ENCODE assay signal across 9 mouse cellular contexts in the genomic region with DNA sequence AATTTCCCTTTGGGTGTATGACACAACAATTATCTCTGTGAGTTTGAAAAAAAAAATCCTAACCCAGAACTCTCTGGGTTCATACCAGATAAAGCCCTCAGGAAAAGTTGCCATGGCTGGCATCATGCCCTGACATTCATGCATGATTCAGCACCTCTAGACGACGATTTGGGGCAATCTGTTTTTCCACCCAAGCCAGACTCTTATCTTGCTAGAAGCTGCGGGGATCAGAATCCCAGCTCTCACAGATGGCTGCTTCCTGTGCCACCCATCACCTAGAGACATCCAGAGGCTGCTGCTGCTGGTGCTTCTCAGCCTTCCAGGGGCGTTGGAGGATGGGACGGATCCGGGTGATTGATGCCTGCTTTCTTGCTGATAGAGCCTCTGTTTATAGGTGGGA.
DNase-seq lines count a peak whose midpoint lies in the region; ATAC-seq and TF ChIP-seq lines count a peak whose summit lies in the region.
"Had no signal": no experiment of that assay in that cellular context is flagged by ENCODE, and none has a peak within 500 bp of the region (broad histone marks: within the 10 kb centered on the region; RNA-seq: fewer than 3 reads in every experiment).

No protein-coding gene starts in this region.

- no peak overlapping the region for H3K27ac ChIP-seq in kidney, adult 2 months (ENCODE audit: insufficient read depth, low read depth, low read length)
- no peak overlapping the region for H3K27ac ChIP-seq in kidney, embryonic 14.5 days (ENCODE audit: low read depth, low read length)
- H3K27ac ChIP-seq: liver, embryonic 15.5 days had no signal

- no peak for ATAC-seq in kidney, embryonic 14.5 days (ENCODE audit: low FRiP score, low TSS enrichment)
- ATAC-seq in megakaryocyte, adult 5-6 weeks (ENCODE audit: poor library complexity, severe bottlenecking): no peak

- no peaks in the 10 kb centered on the region for H3K27me3 ChIP-seq in kidney, adult 2 months (replicated peaks; ENCODE audit: control insufficient read depth, insufficient read depth, low read length)
- H3K27me3 ChIP-seq in kidney, embryonic 14.5 days (ENCODE audit: control insufficient read depth, insufficient read depth, low read length): no peaks in the 10 kb centered on the region
- H3K27me3 ChIP-seq: liver, embryonic 15.5 days had no signal

- TF ChIP-seq CTCF in kidney, adult 2 months (conservative IDR thresholded peaks at IDR 0.05; ENCODE audit: insufficient read depth, insufficient read length, low read depth, low read length): no peak

- H3K4me1 ChIP-seq in kidney, adult 2 months (ENCODE audit: control insufficient read depth, insufficient read depth, low read length): no peaks in the 10 kb centered on the region
- H3K4me1 ChIP-seq in kidney, embryonic 14.5 days (ENCODE audit: control insufficient read depth, insufficient read depth, low read length): no peaks in the 10 kb centered on the region
- H3K4me1 ChIP-seq: liver, embryonic 15.5 days had no signal

- no peak overlapping the region for H3K4me2 ChIP-seq in kidney, embryonic 14.5 days (replicated peaks; ENCODE audit: low read depth, low read length)
- H3K4me2 ChIP-seq: liver, embryonic 15.5 days had no signal

- DNase-seq in kidney, adult 2 months: peak; percentile 53
- DNase-seq in adrenal gland, postnatal 4 days (ENCODE audit: low spot score in 2 of 2): peak; percentile 12 to 36
- peak; percentile 55 for DNase-seq in heart, postnatal 10 days
- DNase-seq in left cerebral cortex, postnatal 10 days (ENCODE audit: extremely low spot score in 1 of 2, low spot score in 2 of 2): peak; percentile 49 to 51
- DNase-seq in liver: no peak
- no peak for DNase-seq in embryo, embryonic 10 days (ENCODE audit: low spot score)

- no peak for TF ChIP-seq POLR2A in kidney, adult 2 months (IDR thresholded peaks at IDR 0.05; ENCODE audit: low read depth, low read length)

- no peaks in the 10 kb centered on the region for H3K36me3 ChIP-seq in kidney, adult 2 months (ENCODE audit: control insufficient read depth, insufficient read depth, low read length)
- no peaks in the 10 kb centered on the region for H3K36me3 ChIP-seq in kidney, embryonic 14.5 days (ENCODE audit: control insufficient read depth, insufficient read depth, low read length)
- H3K36me3 ChIP-seq: liver, embryonic 15.5 days had no signal

- H3K4me3 ChIP-seq in kidney, adult 2 months (ENCODE audit: insufficient read depth, low read depth, low read length): no peak overlapping the region
- H3K4me3 ChIP-seq in kidney, embryonic 14.5 days (ENCODE audit: low read length): no peak overlapping the region
- H3K4me3 ChIP-seq: liver, embryonic 15.5 days had no signal

- no peak overlapping the region for H3K9ac ChIP-seq in kidney, embryonic 14.5 days (ENCODE audit: low read depth, low read length)
- H3K9ac ChIP-seq: liver, embryonic 15.5 days had no signal

- H3K9me3 ChIP-seq in kidney, embryonic 14.5 days (ENCODE audit: control insufficient read depth, low read length): no peaks in the 10 kb centered on the region
- H3K9me3 ChIP-seq: liver, embryonic 15.5 days had no signal

- 30% methylated on average over 6 of the region's 6 CpGs for WGBS in kidney, adult 2 months
- WGBS in kidney, embryonic 14.5 days: 43% methylated on average over 6 of the region's 6 CpGs

- intact Hi-C loops in heart, postnatal 10 days (cut with DNase I): no loop called here
- intact Hi-C loops in left cerebral cortex, postnatal 10 days (cut with DNase I): no loop called here

Comparison
In these comparisons a context has a peak if more than half of its experiments do, and no peak if none do; other contexts are left out.
1. DNase-seq: peak in kidney, adult 2 months (single experiment), adrenal gland, postnatal 4 days (2 of 2), heart, postnatal 10 days (2 of 2) and left cerebral cortex, postnatal 10 days (2 of 2); none in liver (single experiment) and embryo, embryonic 10 days (single experiment).